Mouse (Mus musculus) frontal cortex, adult (tissue): ENCODE measurements around the gene Klk14.
"Not testable (repeated sequence)": the region's sequence is repeated elsewhere in the genome, so short reads cannot be mapped to it uniquely, and the experiment has no call there.

Source experiments
- ATAC-seq: cut with Nextera tagmentation; 2 replicates; pipeline ENCODE4 v1.9.2; 2017; ENCODE audit warnings: mild to moderate bottlenecking, moderate library complexity, mixed read lengths; ENCODE audit not compliant: low TSS enrichment

Gene Klk14

DNA sequence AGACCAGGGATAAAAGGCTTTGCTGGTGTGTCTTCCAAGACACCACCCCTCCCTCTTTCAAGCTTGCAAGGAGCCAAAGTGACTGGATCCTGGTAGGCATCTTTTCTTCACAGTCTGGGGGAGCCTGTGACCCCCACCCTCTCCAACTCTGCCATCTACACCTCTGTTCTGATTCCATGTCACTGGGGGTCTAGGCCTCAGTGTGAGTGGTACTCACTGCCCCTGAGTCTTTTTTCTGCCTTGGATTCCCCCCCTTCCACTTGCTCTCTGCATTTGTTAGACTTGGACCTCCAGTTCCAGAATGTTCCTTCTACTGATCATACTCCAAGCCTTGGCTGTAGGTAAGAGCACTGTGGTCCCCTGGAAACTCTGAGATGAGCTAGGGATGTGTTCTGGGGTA, at the start of gene Klk14:
Klk14 (plus strand) TSS at position 301 of the 400 bp plus-strand sequence.
- ATAC-seq = no peak

DNA sequence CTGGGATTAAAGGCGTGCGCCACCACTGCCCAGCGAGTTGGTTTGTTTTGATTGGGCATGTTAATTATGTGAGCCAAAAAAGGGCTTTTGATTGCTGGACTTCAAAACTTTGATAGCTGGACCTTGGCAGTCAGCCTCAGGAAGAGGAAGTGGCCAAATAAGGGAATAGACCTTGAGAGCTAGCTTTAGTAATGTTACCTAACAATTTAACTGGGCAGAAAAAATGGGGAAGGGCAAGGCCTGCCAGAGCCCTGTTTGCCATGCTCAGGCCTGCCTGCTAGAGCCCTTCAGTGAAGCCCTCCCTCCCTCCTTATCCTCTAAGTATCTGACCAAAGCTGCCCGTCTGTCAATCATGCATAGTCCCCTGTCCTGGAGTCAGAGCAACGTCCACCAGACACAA, 47.6 kb upstream of the Klk14 start:
- ATAC-seq = no peak

DNA sequence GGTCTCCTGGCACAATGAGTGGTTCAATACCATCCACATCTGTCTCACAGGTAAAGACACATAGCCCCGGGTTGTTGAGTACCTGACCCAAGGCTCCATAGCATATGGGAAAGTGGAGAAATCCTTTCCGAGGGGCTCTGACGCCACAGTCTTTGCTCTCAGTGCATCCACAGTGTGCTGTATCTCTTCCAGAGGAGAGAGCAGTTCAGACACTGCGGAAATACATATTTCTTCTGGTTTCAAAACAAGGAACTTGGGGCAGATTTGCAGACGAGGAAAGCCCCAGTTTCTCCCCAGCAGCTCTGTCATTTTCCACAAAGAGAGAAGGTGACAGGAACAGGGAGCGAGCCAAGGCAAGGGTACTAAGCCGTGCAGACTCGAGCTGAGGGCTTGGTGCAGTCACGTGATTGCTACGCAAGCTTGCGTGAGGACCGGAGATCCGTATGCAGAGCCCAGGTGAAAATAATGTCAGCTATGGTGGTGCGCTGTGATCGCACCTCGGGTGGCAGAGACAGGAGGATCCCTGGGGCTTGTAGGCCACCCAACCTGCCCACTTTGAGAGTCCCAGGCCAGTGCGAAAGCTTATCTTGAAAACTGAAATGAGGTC, 47.1 kb upstream of the Klk14 start:
- ATAC-seq = no peak

DNA sequence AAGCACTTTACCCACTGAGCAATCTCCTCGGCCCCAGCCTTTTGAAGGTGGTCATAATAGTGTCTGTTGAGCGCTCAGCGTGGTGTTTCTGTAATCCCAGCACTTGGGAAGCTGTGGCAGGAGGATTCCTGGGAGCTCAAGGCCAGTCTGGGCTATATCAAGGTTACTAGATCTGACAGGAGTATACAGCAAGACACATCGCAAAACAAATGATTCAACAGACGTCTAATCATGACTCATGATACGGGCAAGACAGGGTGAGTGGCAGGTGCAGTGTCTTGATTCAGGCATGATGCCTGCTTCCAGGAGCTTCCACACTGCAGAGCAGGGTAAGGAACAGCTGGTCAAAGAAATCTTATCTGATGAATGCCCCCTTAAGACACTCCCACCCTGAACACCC, 37.5 kb upstream of the Klk14 start:
- ATAC-seq = no peak

DNA sequence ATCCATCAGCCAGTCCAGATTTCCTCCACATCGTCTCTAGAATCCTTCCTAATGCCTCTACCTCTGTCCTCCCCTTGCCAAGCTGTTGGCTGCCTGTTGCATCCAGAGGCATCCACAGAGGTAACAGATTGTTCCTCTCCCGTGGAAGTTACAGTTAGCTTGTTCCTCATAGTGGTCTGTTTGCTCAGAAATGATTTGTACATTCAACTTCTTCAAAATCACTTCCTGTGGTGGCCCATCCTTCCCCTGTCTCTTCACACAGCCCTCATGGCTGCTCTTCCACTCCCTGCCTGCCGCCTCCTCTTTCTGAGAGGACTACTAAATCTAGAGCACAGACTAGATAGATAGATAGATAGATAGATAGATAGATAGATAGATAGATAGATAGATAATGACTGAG, 35.7 kb upstream of the Klk14 start:
- no peak for ATAC-seq

DNA sequence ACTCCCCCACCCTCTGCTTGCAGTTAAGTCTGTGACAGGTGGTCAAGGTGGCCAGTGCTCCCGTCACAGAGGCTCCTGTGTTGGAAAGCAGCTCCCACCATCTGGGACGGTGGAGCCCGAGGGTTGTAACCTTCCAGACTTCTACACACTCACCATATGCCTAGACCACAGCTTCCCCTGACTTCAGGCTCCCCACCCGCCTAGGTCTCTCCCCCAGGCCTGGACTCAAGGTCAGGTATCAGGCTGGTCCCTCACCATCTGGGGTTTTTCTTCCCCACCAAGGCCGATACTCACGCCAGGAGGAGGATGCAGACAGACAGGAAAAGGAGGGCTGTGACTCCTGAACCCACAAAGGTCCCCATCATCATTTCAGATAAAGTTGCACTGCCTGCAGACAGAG, 34.0 kb upstream of the Klk14 start:
- no peak for ATAC-seq

DNA sequence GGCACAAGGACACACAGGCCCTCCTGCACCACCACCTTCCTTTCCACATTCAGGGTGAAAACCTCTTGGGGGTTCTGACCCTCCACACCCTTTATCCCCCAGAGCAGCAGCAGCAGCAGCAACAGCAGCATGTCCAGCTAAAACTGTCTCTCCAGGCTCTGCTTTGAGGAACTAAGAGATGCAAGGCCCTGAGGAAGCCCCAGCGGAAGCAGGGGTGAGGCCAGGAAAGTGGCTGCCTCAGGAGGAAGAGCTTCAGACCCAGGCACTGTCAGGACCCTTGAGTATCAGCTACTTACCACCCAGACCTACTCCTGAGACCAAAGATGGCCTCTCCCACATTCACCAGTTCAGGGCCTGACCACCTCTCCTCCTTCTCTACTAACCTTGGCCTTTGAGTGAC, 30.2 kb upstream of the Klk14 start, which contains the start of gene Siglece:
Siglece (minus strand) TSS at position 160 of the 400 bp plus-strand sequence.
- no peak for ATAC-seq

DNA sequence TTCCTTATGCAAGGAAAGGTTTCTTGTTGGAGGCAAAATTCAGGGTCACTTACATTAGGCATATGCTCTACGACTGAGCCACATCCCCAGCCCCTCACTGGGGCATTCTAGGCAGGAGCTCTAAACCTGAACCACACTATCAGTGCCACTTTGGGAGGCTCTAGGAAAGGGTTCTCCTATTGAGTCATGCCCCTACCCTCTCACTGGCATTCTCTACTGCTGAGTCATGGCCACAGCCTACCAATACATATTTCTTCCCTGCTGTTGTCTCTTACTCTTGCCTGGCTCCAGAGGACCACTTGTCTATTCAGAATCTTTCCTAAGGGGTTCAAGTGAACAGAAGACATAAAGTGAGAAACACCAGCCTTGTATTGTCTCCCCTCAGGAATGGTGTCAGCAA, 27.4 kb upstream of the Klk14 start:
- no peak for ATAC-seq

DNA sequence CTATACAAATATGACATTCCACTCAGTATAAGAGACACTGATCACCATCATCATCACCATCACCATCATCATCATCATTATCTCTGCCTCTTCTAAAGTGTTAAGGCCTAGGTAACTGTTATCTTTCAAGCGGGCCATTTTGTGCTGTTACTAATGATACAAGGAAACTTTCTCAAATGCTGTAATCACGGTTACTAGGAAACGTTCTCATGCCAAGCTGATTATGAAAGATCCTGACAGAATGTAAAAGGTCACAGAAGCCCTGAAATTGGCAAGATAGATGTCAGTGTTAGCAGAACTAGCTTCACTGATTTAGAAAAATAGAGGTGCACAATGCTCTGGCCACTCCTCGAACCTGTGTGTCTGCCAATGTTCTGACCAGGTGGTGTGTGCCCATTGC, 23.0 kb upstream of the Klk14 start:
- not testable (repeated sequence) for ATAC-seq

DNA sequence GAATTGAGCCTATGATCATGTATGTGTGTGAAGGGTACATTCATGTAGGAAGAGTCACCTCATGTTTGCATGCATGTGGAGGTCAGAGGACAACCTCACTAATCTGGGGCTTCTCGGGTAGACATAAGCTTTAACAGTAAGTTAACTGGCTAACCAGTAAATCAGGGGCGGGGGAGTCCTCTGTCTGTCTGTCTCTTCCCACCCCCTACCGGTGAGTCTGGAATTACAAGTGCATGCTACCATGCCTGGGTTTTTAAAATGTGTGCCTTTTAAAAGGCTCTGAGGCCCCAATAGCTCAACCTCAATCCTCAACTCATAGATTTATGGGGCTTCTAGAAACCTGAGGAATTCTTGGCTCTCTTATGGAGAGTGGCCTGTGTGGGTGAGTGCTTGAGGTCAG, 21.6 kb upstream of the Klk14 start:
- no peak for ATAC-seq

DNA sequence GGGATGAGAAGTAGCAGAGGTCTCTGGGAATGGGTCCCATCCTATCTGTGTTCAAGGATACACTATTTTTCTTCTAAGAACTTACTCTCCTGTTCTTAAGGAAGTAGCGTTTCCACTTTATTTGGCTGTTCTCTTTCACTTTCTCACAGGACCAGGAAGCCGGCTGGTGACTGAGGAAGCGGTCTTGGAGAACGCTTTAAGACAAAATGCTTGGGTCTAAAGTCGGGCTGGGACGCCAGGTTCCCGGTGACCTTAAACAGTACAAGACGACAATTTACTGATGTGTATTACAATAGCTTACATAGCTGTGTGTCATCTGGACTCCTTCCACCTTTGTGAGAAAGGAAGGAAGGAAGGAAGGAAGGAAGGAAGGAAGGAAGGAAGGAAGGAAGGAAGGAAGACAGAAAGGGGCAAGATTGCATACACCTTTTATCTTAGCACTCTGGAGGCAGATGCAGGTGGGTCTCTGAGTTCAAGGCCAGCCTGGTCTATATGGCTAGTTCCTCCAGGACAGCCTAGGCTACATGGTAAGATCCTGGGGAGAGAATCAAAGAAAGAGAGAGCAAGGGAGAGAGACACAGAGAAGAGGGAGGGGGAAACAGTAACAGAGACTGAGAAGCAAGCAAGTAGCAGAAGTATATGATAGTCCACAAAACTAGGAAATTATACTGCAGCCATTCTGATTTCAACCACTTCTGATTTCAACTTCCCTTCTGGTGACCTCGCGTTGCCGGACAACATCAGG, 19.0 kb upstream of the Klk14 start:
- ATAC-seq = no peak; the same call in 1 of the 2 replicates

DNA sequence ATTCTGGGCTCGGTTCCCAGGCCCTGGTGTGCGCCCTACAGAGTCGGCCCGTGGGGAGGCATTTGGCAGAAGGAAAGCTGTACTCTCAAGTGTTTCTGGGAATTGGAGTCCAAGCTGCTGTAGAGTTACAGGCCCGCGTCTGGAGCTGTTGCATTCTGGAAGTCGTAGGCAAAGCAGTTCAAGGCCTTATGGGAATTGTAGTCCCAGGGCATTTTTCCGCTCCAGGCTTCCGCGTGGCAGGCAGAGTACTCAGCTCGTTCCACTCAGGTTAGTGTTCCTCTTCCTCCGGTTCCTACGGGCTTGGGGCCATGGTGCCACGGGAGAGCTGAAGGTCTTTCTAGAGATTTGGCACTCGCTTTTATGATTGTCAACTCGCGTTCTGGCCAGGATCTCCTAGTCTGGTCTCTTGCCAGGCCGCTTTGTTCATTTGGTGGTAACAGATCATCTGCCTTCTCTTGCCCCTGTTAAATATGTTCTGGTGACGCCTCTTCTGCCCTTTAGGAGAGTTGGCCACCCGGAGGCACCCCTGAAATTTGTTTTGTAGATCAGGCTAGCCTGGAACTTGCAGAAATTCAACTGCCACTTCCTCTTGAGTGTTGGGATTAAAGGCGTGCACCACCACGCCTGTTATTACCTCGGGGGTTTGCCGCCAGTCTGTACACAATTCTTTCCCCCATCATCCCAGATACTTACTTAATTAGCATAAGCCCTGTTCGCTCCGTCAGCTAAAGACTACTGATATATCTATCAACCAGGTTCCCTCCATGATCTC, 18.2 kb upstream of the Klk14 start, which contains the start of gene Ctu1:
Ctu1 (plus strand) TSS at position 208 of the 772 bp plus-strand sequence.
- ATAC-seq = peak; percentile 99

DNA sequence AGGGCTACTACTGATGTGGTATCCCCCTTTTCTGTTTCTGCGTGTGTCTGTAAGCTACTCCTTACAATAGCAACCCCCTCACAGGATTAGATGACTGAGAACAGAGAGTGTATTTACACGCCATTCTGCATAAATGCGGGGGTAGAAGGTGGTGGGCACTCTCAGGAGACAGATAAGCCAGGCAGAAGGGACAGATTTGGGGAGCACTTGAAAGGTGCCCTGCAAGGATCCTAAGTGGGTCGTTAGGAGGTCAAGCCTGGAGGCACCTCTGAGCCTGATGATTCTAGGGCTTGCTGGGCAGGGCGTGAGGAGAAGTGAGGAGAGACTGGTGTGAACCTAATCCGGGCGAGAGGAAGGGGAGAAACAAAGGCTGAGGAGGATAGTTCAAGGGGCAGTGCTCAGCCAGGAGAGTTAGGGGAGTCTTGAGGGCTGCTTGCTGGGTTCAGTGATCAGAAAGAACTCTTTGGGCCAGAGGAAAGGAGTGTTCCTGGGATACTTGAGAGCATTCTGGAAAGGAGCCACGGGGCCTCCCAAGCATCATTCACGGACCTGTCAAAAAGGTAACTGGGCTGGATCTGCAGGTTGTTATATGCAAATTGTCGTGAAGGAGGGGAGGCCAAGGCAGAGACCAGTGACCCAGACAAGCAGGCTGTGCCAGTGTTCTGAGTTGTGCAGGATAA, 17.5 kb upstream of the Klk14 start:
- no peak for ATAC-seq

DNA sequence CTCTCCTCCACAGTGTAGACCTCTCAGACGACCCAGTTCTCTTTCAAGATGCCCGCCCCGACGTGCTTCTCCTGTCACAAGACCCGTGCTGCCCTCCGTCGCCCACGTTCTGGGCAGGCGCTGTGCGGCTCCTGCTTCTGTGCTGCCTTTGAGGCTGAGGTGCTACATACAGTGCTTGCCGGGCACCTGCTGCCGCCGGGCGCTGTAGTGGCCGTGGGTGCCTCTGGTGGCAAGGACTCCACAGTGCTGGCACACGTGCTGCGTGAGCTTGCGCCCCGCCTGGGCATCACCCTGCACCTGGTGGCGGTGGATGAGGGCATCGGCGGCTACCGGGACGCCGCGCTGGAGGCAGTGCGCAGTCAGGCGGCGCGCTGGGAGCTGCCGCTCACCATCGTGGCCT, 15.1 kb upstream of the Klk14 start:
- ATAC-seq = no peak

DNA sequence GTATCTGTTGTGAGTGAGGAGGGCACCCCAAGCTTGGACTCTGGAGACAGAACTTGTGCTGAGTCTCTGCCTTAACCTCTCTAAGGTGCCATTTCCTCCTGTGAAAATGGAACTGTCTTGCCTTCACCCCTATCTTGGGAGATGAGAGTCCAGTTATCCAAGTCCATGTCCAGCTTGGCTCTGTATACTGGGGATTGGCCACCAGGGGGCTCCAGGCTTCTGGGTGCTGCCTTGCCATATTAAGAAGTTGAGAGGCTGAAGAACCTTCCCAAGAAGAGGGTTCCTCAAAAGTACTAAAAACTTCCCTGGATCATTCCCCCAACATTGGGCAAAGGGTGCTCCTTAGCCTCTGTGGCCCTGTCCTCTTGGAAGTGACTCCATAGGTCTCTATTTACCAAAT, 11.7 kb upstream of the Klk14 start:
- ATAC-seq = peak; percentile 69; the same call in 1 of the 2 replicates

DNA sequence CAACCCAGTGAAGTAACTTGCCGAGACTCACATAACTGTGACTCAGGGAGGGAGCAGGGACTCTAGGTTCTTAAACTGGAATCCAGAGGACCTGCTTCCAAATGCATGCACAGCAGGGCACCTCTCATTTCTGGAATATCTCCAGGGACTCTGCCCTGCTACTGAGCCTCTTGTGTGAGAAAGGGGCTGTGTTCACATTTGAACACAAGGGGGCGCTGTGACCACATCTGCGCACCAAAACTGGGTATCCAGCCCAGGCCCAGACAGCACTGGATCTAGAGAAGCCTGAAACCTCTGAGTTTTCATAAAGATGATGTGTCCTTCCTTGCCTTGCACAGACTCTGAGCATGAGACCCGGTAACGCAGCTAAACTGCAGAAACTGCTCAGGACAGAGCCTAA, 9.3 kb upstream of the Klk14 start:
- peak; percentile 82 for ATAC-seq

DNA sequence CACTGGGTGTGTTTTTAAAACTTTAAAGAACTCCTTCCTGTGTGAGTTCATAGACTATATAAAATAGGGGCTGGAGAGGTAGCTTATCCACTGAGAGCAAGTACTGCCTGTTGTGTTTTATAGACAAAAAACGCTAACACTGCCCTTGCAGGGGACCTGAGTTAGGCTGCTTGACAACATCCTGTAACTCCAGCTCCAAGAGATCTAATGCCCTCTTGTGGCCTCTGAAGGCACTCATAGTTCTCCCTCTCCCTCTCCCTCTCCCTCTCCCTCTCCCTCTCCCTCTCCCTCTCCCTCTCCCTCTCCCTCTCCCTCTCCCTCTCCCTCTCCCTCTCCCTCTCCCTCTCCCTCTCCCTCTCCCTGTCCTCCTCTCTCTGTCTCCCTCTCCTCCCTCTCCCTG, 7.7 kb upstream of the Klk14 start:
- not testable (repeated sequence) for ATAC-seq

DNA sequence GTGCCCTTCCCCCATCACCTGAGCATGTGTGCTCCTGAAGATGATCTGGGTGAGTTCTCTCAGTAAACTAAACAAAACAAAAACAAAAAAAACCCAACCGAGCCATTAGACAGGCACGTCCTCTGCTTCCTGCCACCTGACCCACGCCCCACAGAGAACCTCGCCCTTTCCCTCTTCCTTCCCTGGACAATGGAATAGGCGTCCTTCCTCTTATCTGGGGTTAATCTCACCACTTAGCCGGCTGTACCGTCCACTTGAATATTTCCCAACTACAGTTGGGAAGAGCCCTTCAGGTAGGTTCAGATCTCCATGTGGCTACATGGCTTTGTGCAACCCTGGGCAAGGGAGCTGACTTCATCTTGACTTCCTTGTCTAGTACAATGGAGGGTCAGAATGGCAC, 5.1 kb upstream of the Klk14 start:
- ATAC-seq = no peak

DNA sequence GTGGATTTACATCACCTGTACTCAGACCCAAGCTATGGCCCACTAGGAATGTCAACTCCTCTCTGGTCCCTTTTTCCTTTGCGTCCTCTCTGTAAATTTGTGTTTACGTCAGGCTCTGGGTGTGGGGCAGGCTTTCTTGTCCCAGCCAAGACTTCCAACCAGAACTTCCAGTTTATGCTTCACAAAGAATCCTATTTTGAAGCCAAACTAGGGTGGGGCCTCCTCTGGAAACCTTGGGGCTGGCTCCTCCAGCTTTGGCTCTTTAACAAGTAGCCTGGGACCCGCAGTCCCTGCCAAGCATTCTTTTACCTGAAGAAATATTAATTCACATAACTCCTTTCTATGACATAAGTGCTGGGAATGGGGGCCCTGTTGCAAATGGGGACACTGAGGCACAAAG, 19.8 kb downstream of the Klk14 start:
- ATAC-seq = no peak

DNA sequence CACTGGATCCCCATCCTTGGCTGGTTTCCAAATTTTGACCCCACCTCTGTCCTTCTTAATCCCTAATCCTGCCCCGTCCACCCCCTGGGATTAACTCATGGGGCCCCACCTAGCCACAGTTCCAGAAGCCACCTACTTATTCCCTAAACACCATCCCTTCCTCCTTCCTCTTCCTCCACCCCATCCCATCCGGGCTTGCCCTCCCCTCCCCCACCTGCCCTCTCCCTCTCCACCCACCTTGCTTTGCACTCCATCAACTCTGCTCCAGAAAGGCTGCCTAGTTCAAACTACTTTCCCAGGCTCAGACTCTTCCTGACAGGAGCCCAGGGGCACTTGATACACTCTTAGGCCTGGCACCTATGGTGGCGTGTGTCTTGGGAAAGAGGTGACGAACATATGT, 22.0 kb downstream of the Klk14 start, which contains the start of gene Klk13:
Klk13 (plus strand) TSS at position 301 of the 400 bp plus-strand sequence.
- no peak for ATAC-seq

DNA sequence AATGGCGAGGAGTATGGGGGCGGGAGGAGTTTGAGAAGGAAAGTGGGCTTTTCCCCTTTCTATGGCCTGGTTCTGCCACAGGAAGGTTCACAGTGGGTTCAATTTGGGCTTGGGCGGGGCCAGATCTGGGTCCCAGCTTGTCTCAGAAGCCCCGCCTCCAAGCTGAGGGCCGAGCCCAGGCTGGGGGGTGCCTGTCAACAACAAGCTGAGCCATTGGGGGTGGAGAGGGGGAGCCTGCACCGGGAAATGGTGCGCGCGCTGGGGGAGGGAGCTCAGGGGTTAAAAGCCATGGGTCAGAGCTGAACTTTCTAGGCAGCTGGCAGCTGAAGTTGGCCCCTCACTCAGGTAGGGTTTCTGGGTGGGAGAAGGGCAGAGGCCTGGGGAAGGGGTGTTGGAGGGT, 22.7 kb downstream of the Klk14 start:
- no peak for ATAC-seq

DNA sequence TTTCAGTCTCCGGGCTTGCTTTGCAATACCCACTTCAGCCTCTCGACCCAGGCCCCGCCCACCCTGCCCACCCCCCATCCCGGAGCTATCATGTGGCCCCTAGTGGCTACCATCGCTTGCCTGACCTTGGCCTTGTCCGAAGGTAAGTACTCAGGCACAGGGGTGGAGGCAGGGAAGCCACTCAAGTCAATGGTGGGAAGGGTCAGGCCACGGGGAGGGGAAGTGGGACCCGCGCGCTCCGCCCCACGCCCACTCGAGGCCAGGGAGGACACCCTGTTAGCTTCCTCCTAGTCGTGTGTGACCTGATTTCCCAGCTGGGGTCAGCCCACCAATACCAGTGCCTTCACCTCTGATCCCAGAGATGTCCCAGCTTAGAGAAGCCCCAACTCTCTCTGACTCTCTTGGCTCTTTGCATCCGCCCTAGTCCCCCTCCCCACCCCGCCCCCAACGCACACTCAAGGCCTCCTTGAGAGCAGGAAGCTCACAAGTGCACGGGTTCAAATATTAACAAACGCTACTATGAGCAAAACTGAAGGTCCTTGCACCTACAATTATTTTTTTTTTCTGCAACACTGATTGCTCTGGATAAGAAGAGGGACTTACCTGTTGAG, 23.6 kb downstream of the Klk14 start:
- ATAC-seq = no peak
